Mouse (Mus musculus) cerebellum, postnatal 10 days (tissue): ENCODE results near the gene Dnmbp.
A peak's percentile ranks its signal among the peaks of the same experiment; 100 is the strongest.

Experiments
- DNase-seq, 2 experiments: peaks; one replicate each; pipeline ENCODE4 v3.0.0; 2021; ENCODE audit warnings: mixed read lengths in 2 of 2

Dnmbp gene

GRCm38 (mm10) chr19:43905985-43906384, 34.0 kb downstream of the Dnmbp start:
- DNase-seq, result peak; percentile 69 to 73

DNA sequence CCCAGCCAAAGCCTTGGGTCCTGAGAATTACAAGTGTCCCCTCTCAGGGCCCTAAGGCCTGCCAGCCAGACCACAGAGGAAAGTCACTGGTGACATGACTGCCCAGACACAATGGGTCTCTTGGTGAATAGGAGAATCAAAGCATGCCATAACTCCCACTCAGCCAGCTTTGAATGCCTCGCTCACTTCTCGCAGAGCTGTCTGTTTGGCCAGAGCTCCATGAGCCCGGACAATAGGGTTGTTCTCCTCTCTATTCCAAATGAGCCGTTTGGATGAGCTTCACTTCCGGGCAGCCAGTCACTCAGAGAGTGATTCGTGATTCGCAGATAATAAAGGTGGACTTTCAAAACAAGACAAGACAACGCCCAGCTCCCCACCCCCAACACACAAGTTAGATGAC, 34.9 kb downstream of the Dnmbp start:
- DNase-seq, result no peak

DNA sequence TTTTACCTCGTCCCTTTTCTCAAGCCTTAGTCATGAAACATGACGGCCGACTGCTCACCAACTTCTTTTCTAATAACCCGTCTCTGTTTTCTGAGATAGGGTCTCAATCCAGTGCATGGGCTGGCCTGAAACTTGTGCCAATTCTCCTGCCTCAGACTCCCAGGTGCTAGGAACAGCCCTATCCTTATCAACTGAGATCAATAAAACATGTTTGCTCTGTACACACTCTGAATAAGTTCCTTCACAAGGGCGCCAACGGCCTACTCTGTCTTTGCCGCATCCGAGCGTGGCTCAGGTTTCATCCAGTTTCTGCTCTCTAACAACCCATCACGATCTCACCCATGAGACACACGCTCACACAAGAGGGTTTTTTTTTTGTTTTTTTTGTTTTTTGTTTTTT, 35.7 kb downstream of the Dnmbp start:
- DNase-seq, result no peak

GRCm38 (mm10) chr19:43902887-43903286, 37.1 kb downstream of the Dnmbp start:
- DNase-seq, result no peak

- DNase-seq, result no peak
These were observed 39.3 kb downstream of the Dnmbp start for GRCm38 (mm10) chr19:43900690-43901089.

DNA sequence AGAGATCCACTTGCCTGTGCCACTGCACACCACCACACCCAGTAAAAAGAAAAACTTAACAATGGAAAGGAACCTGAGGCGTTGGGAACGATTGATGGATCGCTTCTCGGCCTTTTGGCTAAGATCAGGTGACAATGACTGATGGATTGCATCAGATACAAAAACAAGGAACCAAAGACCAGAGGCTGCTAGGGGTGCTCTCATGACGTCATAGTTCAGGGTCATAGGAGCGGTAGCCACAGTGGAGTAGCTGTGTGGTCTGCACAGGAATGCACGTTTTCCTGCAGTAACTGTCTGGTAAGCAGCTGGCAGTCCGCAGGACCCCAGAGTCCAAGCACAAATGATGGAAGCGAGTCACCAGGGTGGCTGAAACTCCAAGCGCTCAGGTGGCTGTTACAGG, 41.4 kb downstream of the Dnmbp start:
- no peak for DNase-seq

DNA sequence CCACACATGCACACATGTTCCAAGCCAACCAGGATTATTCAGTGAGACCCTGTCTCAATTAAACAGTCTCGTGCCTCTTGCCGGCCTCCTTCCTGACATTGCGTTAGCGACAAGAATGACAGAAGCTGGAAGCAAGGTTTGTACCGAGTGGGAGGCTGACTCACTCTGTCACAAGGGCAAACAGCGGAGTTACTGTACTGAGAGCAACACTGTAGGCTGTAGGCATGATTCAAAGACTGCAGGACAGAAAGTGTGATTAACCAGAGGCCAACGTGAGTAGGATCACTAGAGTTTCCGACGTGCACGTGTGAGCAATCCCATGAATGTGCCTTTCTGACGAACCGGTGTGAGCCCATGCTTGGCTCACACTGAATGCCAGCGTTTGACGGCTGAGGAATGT, 43.5 kb downstream of the Dnmbp start:
- no peak for DNase-seq

DNA sequence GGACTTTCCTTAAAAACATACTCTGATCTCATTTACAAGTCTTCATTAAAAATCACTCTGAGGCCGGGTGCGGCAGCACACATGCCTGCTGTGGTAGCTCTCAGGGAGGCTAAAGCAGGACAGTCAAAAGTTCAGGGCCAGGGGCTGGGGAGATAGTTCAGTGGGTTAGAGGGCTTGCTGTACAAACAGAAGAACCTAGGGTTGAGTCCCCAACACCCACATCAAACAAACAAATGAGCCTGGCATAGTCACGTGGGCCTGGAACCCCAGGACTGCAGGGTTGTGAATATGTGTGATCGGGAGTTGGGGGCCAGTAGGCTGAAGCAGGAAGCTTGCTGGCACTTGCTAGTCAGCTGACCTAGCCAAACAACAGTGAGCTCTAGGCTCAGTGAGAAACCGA, 44.0 kb downstream of the Dnmbp start:
- no peak for DNase-seq

GRCm38 (mm10) chr19:43894821-43895220, 45.2 kb downstream of the Dnmbp start:
- no peak for DNase-seq

- no peak for DNase-seq
These were observed 45.9 kb downstream of the Dnmbp start for GRCm38 (mm10) chr19:43894070-43894469.

GRCm38 (mm10) chr19:43890487-43890886, 49.5 kb downstream of the Dnmbp start:
- no peak for DNase-seq

GRCm38 (mm10) chr19:43887725-43888124, 52.3 kb downstream of the Dnmbp start:
- DNase-seq, result no peak

GRCm38 (mm10) chr19:43887242-43887641, 52.7 kb downstream of the Dnmbp start:
- no peak for DNase-seq

- DNase-seq, result no peak
These were observed 53.5 kb downstream of the Dnmbp start for GRCm38 (mm10) chr19:43886371-43887099.

GRCm38 (mm10) chr19:43884668-43885498, 55.1 kb downstream of the Dnmbp start:
- DNase-seq, result no peak

DNA sequence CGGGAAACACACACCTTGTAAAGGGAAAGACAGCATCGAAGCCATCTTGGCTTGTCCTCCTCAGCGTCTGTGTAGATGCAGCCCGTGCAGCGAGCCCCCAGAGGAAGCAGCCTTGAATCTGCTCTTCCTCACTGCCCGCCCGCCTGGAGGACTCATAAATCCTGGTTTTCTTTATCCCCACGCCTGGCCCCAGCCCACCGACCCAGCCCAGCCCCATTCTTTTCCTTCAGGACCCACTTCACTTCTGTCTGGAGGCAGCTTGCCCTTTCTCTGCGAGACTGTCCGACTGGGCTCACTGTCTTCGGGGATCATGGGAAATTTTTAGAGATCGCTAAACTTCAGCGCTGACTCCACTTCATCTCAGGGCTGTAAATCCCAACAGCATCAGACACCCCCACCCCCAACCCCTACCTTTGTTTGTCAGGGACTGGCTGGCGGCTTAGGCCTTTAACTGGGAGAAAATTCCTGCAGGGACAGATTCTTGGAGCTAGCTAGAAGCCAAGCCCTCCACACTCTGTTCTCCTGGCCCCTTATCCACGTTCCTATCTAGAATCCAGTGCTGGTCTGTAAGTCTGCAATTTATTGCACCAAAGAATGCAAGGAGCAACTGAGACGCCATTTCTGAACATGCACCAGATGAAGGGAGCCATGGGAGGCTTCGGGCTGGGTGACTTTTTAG, 57.0 kb downstream of the Dnmbp start:
- peak; percentile 63 to 70 for DNase-seq

DNA sequence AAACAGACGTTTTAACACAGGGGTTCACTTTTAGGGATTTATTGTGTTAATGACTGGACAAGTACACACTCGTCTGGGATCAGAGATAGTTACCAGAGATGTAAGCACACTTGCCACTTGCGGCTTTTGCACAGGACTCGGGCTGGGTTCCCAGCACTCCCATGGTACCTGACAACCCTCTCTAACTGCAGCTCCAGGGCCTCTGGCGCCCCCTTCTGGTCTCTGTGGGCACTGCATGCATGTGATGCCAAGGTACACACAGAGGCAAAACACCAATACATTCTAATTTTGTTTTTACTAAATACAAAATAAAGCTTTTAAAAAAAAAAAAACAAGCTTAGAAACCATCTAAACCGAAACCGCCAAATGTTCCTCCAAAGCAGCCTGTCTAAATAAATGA, 58.4 kb downstream of the Dnmbp start:
- peak; percentile 32 to 37 for DNase-seq

DNA sequence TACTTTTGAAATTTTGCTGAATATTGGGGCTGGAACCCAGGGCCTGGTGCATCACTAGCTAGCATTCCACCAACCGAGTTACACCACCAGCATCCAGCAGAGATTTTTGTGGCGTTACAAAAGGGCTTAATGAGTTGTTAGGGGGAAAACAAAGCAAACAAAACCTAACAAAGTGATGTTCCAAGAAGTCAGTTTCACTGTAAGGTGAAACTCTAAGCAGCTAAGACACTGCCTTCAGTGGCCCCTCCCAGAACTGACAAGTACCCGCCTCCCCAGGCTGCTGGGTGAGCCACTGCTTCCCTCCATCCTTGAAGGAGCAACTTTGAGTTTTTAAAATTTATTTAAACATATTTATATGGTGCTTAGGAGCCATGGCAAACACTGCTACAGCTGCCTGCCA, 59.6 kb downstream of the Dnmbp start:
- DNase-seq, result no peak

DNA sequence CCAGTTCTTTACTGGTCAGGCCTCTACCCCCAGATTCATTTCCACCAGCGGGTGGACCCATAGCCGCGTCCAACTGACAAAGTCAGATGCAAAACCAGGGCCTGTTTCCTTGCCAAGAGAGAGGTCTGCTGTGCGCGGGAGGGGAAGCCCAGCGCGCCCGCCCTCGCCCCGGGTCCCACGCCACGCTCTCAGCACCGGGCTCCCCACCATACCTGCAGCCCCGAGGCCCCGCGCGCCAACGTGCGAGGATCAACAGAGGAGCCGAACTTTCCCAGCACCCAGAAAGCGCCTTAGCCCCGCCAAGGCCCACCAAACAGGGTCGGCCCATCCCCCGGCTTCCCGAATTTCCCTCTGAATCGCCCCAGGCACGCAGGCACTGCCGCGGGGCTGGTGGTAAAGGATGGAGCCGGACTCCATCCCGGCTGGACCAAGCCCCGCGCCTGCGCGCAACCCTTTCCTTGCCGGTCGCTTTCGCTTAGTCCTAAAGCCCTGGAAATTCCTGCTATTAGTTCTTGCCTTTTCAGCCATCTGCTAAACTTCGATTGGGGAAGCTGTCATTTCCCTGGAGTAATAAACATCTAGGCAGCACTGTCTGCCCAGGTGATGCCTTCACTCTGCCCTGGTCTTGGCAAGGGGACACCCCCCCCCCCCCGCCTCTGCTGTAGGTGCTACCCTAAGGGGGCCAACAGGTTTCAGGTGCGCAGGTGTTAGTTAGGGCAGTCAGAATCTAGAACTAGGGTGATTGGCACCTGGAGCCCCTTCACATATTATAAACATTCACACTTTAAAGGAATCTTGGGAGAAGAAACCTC, 60.4 kb downstream of the Dnmbp start:
- peak; percentile 91 to 93 for DNase-seq

DNA sequence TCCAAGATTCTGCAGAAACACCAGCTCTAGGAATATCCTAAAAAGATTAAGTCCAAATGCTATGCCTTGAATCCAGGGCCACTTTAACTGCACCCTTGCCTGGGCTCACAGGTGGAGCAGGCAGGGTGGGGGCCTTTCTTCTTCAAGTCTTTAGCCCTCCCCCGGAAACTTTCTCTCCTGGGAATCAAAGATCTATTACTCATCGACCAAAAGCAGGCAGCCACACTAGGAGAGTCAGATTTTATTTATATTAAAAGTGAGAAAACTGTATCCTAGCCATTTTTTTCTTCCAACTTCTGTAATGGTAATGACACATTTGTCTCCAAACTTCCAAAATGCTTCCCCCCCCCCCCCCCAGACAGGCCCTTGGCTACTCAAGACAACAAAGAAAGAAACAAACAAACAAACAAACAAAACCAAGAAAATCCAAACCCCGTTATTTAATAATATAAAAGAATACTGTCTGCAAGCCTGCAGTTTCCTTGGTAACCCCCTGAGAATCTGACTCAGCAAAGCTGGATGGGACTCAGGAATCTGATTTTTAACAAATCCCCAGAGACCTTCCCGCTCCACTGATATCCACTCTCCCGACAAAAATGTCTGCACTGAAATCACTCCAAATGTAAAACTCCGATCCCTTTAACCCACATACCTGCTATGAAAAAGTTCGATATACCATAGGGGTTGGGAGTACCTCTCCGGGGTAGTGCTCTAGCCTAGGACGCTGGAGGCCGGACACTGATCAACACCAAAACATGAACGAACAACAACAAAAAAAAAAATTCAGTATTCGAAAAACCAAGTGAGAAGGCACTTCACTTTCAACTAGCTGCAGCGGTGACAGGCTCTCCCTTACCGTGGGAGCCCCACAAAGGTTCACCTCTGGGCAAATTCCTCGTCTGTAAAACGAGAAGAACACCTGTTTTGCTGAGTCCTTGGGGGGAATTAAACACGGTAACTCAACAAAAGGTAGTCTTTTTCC, 61.6 kb downstream of the Dnmbp start:
- DNase-seq, result peak; percentile 25 to 28

DNA sequence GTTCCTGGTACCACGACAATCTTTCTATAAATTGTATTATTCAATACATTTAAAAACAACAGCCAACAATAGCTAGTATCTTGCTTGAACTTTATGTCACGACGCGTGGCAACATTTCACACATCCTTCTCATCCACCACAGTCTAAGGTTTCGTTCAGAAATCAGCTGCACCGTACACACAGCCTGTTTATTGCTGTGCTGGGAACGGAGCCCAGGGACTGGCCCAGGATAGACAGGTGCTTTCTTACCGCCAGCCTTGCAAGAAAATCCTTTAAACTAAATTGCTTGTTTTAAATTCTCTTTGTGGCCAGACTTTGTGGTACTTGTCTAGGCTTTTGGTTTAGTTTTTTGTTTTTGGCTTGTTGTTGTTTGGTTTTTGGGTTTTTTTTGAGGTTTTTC, 62.6 kb downstream of the Dnmbp start:
- no peak for DNase-seq

DNA sequence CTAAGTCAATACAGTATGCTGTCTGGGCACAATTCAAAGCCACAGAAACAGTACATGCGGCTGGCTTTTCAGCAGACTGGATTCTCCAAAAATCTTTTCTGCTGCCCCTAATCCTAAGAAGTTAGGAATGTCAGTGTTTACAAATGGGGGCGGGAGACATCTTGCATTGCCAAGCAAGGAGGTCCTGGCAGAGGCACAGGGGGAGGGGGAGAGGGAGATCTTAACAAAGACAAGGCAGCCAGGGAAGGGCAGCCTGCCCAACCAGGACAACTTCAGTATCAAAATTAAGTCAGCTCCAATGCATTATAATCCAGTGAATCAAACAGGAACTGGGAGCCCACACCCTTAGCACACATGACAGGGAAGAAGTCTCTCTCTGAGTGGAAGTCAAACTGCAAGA, 64.0 kb downstream of the Dnmbp start:
- DNase-seq, result peak; percentile 63 to 79
